Mouse (Mus musculus) central nervous system, embryonic 14 days (tissue): ENCODE data around the gene Ttbk1. TPM values are rescaled to one million over a fixed set of nuclear protein-coding genes. Genes with fewer than 3 reads are reported as not detected.

Source experiments
- polyA plus RNA-seq: library from polyadenylated mRNA; depleted of rRNA; stranded (reverse); fragments of >200 nt; gene quantifications from 2 replicates; pipeline ENCODE4 v1.2.3, GENCODE M21; 2012; rRNA removed

Ttbk1 gene
- 20.1 and 21.0 TPM in 2 replicates for polyA plus RNA-seq

GRCm38 (mm10) chr17:46487431-46487830, at the start of gene Ttbk1:
Gene Ttbk1 (minus strand): TSS chr17:46487675.

GRCm38 (mm10) chr17:46496623-46497434, 9.4 kb upstream of the Ttbk1 start, which contains the start of gene Dnph1:
Gene Dnph1 (plus strand): TSS chr17:46496711.

GRCm38 (mm10) chr17:46438298-46438873, 49.1 kb downstream of the Ttbk1 start, which contains the start of gene Slc22a7:
Gene Slc22a7 (minus strand): TSS chr17:46438457.

GRCm38 (mm10) chr17:46428761-46429414, 58.6 kb downstream of the Ttbk1 start, which contains the start of gene Crip3:
Gene Crip3 (plus strand): TSS chr17:46428926.

Other genes starting within 250 kb of the Ttbk1 start
- gene Polr1c, start 239.6 kb downstream of the Ttbk1 start, polyA plus RNA-seq, result 120 and 123 TPM in 2 replicates
- gene Yipf3, start 239.6 kb downstream of the Ttbk1 start, polyA plus RNA-seq, result 68.1 and 81.0 TPM in 2 replicates
- gene Lrrc73, start 234.1 kb downstream of the Ttbk1 start, polyA plus RNA-seq, result 20.0 and 20.2 TPM in 2 replicates
- gene Tjap1, start 204.6 kb downstream of the Ttbk1 start, polyA plus RNA-seq, result 76.4 and 83.6 TPM in 2 replicates
- gene Dlk2, start 190.3 kb downstream of the Ttbk1 start, polyA plus RNA-seq, result 74.5 and 85.0 TPM in 2 replicates
- 16.7 and 17.0 TPM in 2 replicates for gene Abcc10, start 159.3 kb downstream of the Ttbk1 start, polyA plus RNA-seq
- gene Zfp318, start 103.9 kb downstream of the Ttbk1 start, polyA plus RNA-seq, result 36.2 and 37.2 TPM in 2 replicates
- gene Crip3, start 58.7 kb downstream of the Ttbk1 start, polyA plus RNA-seq, result 7.2 and 8.6 TPM in 2 replicates
- gene Slc22a7, start 49.2 kb downstream of the Ttbk1 start, polyA plus RNA-seq, result 0.14 and 0.15 TPM in 2 replicates
- gene Dnph1, start 9.0 kb upstream of the Ttbk1 start, polyA plus RNA-seq, result 22.5 and 29.6 TPM in 2 replicates
- gene Cul9, start 58.7 kb upstream of the Ttbk1 start, polyA plus RNA-seq, result 37.0 and 39.7 TPM in 2 replicates
- 63.0 and 64.7 TPM in 2 replicates for gene Srf, start 68.5 kb upstream of the Ttbk1 start, polyA plus RNA-seq
- 27.6 and 39.1 TPM in 2 replicates for gene Ptk7, start 141.8 kb upstream of the Ttbk1 start, polyA plus RNA-seq
- 35.0 and 37.2 TPM in 2 replicates for gene Klc4, start 158.3 kb upstream of the Ttbk1 start, polyA plus RNA-seq
- gene Mrpl2, start 158.6 kb upstream of the Ttbk1 start, polyA plus RNA-seq, result 57.1 and 58.5 TPM in 2 replicates
- gene Cul7, start 162.7 kb upstream of the Ttbk1 start, polyA plus RNA-seq, result 79.9 and 93.7 TPM in 2 replicates
- 36.2 and 40.8 TPM in 2 replicates for gene Rrp36, start 186.7 kb upstream of the Ttbk1 start, polyA plus RNA-seq
- 168 and 171 TPM in 2 replicates for gene Mea1, start 191.1 kb upstream of the Ttbk1 start, polyA plus RNA-seq
- gene Klhdc3, start 193.2 kb upstream of the Ttbk1 start, polyA plus RNA-seq, result 140 and 150 TPM in 2 replicates
- gene Ppp2r5d, start 217.4 kb upstream of the Ttbk1 start, polyA plus RNA-seq, result 105 and 111 TPM in 2 replicates
- 42.6 and 47.2 TPM in 2 replicates for gene Pex6, start 223.8 kb upstream of the Ttbk1 start, polyA plus RNA-seq
- 1.8 and 2.8 TPM in 2 replicates for gene Gnmt, start 241.5 kb upstream of the Ttbk1 start, polyA plus RNA-seq